Mouse (Mus musculus) midbrain, embryonic 14.5 days (tissue): Measurements from ENCODE around the gene Ece1. TPM values are rescaled to one million over a fixed set of nuclear protein-coding genes. Genes with fewer than 3 reads are reported as not detected.

Experiments used
- ATAC-seq: fragments of 200-750 bp; cut with Nextera tagmentation; 2 replicates; pipeline ENCODE4 v1.8.0; 2017; ENCODE audit warnings: moderate number of reproducible peaks, moderate library complexity; ENCODE audit not compliant: low FRiP score, low TSS enrichment
- DNase-seq: peaks from one replicate; pipeline ENCODE4 v3.0.0-alpha.2; 2015
- H3K27ac ChIP-seq: fragments of 300-500 bp; sonication (generic); replicated peaks from 2 replicates; pipeline ENCODE4 v1.5.1; 2014; ENCODE audit warnings: mild to moderate bottlenecking, low read depth, low read length, moderate library complexity
- H3K27me3 ChIP-seq: fragments of 300-500 bp; sonication (generic); 2 replicates; pipeline ENCODE4 v1.6.1; 2014; ENCODE audit warnings: low read length, control low read depth, mixed read lengths; ENCODE audit not compliant: control insufficient read depth, insufficient read depth
- H3K36me3 ChIP-seq: fragments of 300-500 bp; sonication (generic); 2 replicates; pipeline ENCODE4 v1.6.1; 2014; ENCODE audit warnings: low read length, control low read depth; ENCODE audit not compliant: control insufficient read depth, insufficient read depth
- H3K4me1 ChIP-seq: fragments of 300-500 bp; sonication (generic); 2 replicates; pipeline ENCODE4 v1.6.1; 2014; ENCODE audit warnings: mild to moderate bottlenecking, antibody characterized with exemption, low read length, control low read depth; ENCODE audit not compliant: control insufficient read depth, insufficient read depth
- H3K4me2 ChIP-seq: fragments of 300-500 bp; sonication (generic); 2 replicates; pipeline ENCODE4 v1.6.1; 2014; ENCODE audit warnings: mild to moderate bottlenecking, low read length, moderate library complexity
- H3K4me3 ChIP-seq: fragments of 300-500 bp; sonication (generic); replicated peaks from 2 replicates; pipeline ENCODE4 v1.5.1; 2014; ENCODE audit warnings: low read depth, low read length
- H3K9ac ChIP-seq: fragments of 300-500 bp; sonication (generic); replicated peaks from 2 replicates; pipeline ENCODE4 v1.6.1; 2014; ENCODE audit warnings: mild to moderate bottlenecking, low read length, moderate library complexity
- H3K9me3 ChIP-seq: fragments of 300-500 bp; sonication (generic); 2 replicates; pipeline ENCODE4 v1.6.1; 2016; ENCODE audit warnings: low read length, control low read depth, mixed read lengths; ENCODE audit not compliant: control insufficient read depth
- WGBS: fragments of 180-500 bp; shearing (Covaris S2); extraction: QIAGEN DNeasy Blood & Tissue Kit; methylation state at CpG from one replicate; pipeline ENCODE4 v1.1.7; 2014; 5-methylcytosine and 5-hydroxymethylcytosine counted together
- polyA plus RNA-seq: library from polyadenylated mRNA; unstranded; fragments of >200 nt; fragmentation: Nextera tagmentation; extraction: Ambion mirVana; gene quantifications from 2 replicates; pipeline ENCODE4 v1.2.1, GENCODE M21; 2014

Ece1 gene
- polyA plus RNA-seq, 1 experiment from 2014 or later = 18.4 TPM

GRCm38 (mm10) chr4:137920500-137920961, 58.5 kb downstream of the Ece1 start:
- Histone ChIP-seq H3K4me2 (no peak overlapping the region), H3K4me1 (peaks cover 39% of the 10 kb centered on the region), H3K4me3 (no peak overlapping the region), H3K36me3 (no peaks in the 10 kb centered on the region), H3K27me3 (peaks cover 3% of the 10 kb centered on the region; the same call in 1 of the 2 replicates), H3K9me3 (no peaks in the 10 kb centered on the region), H3K9ac (0 out of 2 replicates have a peak overlapping the region, but pooled peaks have one; percentile 12), H3K27ac (peak overlapping the region; percentile 55; the same call in 1 of the 2 replicates)
- DNase-seq (no peak), ATAC-seq (no peak)
- WGBS = 18% methylated on average over 10 of the region's 10 CpGs

GRCm38 (mm10) chr4:137921510-137921909, 59.5 kb downstream of the Ece1 start:
- Histone ChIP-seq H3K27ac (no peak overlapping the region), H3K4me1 (peaks cover 39% of the 10 kb centered on the region), H3K27me3 (peaks cover 3% of the 10 kb centered on the region; the same call in 1 of the 2 replicates), H3K36me3 (no peaks in the 10 kb centered on the region), H3K9ac (no peak overlapping the region), H3K9me3 (no peaks in the 10 kb centered on the region), H3K4me3 (no peak overlapping the region), H3K4me2 (no peak overlapping the region)
- ATAC-seq = no peak
- DNase-seq = no peak
- 94% methylated on average over 11 of the region's 11 CpGs for WGBS

DNA sequence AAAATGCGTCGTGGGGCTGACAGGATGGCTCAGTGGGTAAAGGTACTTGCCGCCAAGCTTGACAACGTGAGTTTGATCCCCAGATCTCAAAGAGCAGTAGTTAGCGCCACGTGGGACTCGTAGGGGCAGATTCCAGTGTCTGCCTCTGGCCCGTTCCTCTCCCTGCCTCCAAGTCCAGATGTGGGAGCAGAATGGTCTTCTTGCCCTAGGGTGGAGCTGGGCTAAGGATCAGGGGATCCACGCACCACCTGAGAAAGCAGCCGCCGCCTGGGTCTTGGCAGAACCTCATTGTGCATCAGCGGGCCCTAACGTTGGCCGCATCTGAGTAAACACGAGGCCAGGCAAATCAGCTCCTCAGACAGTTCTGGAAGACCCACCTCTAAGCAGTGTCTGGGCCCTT, 61.0 kb downstream of the Ece1 start:
- H3K36me3 ChIP-seq = no peaks in the 10 kb centered on the region
- no peaks in the 10 kb centered on the region for H3K9me3 ChIP-seq
- H3K4me2 ChIP-seq = no peak overlapping the region
- no peak overlapping the region for H3K4me3 ChIP-seq
- no peak for DNase-seq
- H3K4me1 ChIP-seq = peaks cover 27% of the 10 kb centered on the region
- peaks cover 3% of the 10 kb centered on the region; the same call in 1 of the 2 replicates for H3K27me3 ChIP-seq
- no peak overlapping the region for H3K9ac ChIP-seq
- H3K27ac ChIP-seq = no peak overlapping the region
- no peak for ATAC-seq
- 86% methylated on average over 15 of the region's 15 CpGs for WGBS

GRCm38 (mm10) chr4:137925176-137925575, 63.1 kb downstream of the Ece1 start:
- H3K4me2 ChIP-seq = no peak overlapping the region
- ATAC-seq (no peak), DNase-seq (no peak)
- no peak overlapping the region for H3K9ac ChIP-seq
- no peaks in the 10 kb centered on the region for H3K9me3 ChIP-seq
- no peak overlapping the region for H3K27ac ChIP-seq
- peaks cover 3% of the 10 kb centered on the region; the same call in 1 of the 2 replicates for H3K27me3 ChIP-seq
- H3K4me3 ChIP-seq = no peak overlapping the region
- no peaks in the 10 kb centered on the region for H3K36me3 ChIP-seq
- WGBS = 70% methylated on average over 4 of the region's 4 CpGs
- H3K4me1 ChIP-seq = peaks cover 9% of the 10 kb centered on the region; the same call in 1 of the 2 replicates

DNA sequence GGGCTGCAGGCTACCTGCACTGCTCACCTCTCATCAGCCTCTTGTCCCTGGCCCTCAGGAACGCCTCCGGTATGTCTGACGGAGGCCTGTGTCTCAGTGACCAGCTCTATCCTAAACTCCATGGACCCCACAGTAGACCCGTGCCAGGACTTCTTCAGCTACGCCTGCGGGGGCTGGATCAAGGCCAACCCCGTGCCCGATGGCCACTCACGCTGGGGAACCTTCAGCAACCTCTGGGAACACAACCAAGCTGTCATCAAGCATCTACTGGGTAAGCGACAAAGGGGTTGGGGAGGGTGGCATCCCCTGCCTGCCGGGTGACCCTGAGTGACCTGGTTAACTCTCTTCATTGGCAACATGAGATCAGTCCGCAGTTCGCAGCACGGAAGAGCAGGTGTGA, 64.1 kb downstream of the Ece1 start:
- Histone ChIP-seq H3K9me3 (no peaks in the 10 kb centered on the region), H3K36me3 (no peaks in the 10 kb centered on the region), H3K4me2 (no peak overlapping the region), H3K4me1 (peaks cover 13% of the 10 kb centered on the region; the same call in 1 of the 2 replicates), H3K27me3 (no peaks in the 10 kb centered on the region), H3K4me3 (no peak overlapping the region), H3K27ac (no peak overlapping the region), H3K9ac (no peak overlapping the region)
- DNase-seq (no peak), ATAC-seq (no peak)
- 94% methylated on average over 14 of the region's 14 CpGs for WGBS

- Histone ChIP-seq H3K9ac (no peak overlapping the region), H3K4me1 (peaks cover 15% of the 10 kb centered on the region; the same call in 1 of the 2 replicates)
- 77% methylated on average over 7 of the region's 7 CpGs for WGBS
Observed at GRCm38 (mm10) chr4:137927136-137927535, 65.1 kb downstream of the Ece1 start.

DNA sequence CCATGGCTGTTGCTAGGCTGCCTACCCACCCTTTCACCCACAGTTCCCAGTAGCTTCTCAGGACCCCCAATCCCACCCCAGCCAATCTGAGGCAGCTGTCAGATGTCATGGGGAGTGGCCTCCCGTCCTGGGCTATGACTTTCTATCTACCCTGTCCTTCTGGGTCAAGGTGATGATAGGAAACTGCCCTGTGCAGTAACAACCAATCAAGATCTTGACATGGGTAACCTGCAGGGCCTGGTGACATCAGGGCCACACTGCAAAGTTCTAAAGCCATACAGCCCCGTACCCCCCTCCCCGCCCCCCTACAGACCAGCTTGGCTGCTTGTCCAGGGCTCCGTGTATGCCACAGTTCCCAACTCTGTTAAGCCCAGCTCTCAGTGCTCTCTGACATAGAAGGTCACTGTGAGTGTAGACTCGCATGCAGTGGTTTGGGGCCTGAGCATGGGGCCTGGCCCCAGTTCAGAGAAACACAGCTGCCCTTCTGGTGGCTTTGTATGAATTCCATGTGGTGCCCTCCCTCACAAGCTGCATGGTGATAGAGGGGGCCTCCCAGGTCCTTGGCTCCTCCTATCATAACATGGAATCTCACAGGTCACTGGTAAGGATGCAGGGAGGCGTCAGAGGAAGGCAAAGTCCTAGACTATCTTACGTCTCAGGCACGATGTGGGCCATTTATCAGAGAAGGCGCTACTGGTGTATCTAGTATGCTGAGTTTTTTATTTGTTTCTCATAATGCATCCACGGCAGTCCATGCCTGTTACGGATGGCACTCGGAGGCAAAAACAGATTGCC, 65.9 kb downstream of the Ece1 start:
- H3K9me3 ChIP-seq = no peaks in the 10 kb centered on the region
- no peak overlapping the region for H3K4me3 ChIP-seq
- no peak for ATAC-seq
- DNase-seq = no peak
- H3K27me3 ChIP-seq = no peaks in the 10 kb centered on the region
- H3K4me1 ChIP-seq = peaks cover 15% of the 10 kb centered on the region; the same call in 1 of the 2 replicates
- no peaks in the 10 kb centered on the region for H3K36me3 ChIP-seq
- no peak overlapping the region for H3K9ac ChIP-seq
- H3K27ac ChIP-seq = no peak overlapping the region
- no peak overlapping the region for H3K4me2 ChIP-seq
- 92% methylated on average over 12 of the region's 12 CpGs for WGBS

More at GRCm38 (mm10) chr4:137927136-137927535, 65.1 kb downstream of the Ece1 start:
- no peak overlapping the region for H3K4me2 ChIP-seq
- ATAC-seq (no peak), DNase-seq (no peak)
- no peak overlapping the region for H3K4me3 ChIP-seq
- no peak overlapping the region for H3K27ac ChIP-seq
- no peaks in the 10 kb centered on the region for H3K27me3 ChIP-seq
- H3K9me3 ChIP-seq = no peaks in the 10 kb centered on the region
- no peaks in the 10 kb centered on the region for H3K36me3 ChIP-seq

GRCm38 (mm10) chr4:137928813-137929212, 66.8 kb downstream of the Ece1 start:
- Histone ChIP-seq H3K36me3 (no peaks in the 10 kb centered on the region), H3K4me1 (peaks cover 15% of the 10 kb centered on the region; the same call in 1 of the 2 replicates), H3K9ac (no peak overlapping the region), H3K4me2 (no peak overlapping the region), H3K9me3 (no peaks in the 10 kb centered on the region), H3K27me3 (no peaks in the 10 kb centered on the region), H3K4me3 (no peak overlapping the region), H3K27ac (no peak overlapping the region)
- 89% methylated on average over 1 of the region's 1 CpGs for WGBS
- ATAC-seq (no peak), DNase-seq (no peak)
